Mouse (Mus musculus) adrenal gland, postnatal 14 days (tissue): Measurements from ENCODE around the gene Casp8. TPM values are rescaled to one million over a fixed set of nuclear protein-coding genes. Genes with fewer than 3 reads are reported as not detected.
A peak's percentile ranks its signal among the peaks of the same experiment; 100 is the strongest.
"Not testable (repeated sequence)": the region's sequence is repeated elsewhere in the genome, so short reads cannot be mapped to it uniquely, and the experiment has no call there.

Experiments used
- DNase-seq: peaks from one replicate; pipeline ENCODE4 v3.0.0; 2021; ENCODE audit warnings: mixed read lengths
- total RNA-seq: library from RNA; stranded (reverse); gene quantifications from 2 replicates; pipeline ENCODE4 v1.2.3, GENCODE M21; 2021

Gene Casp8
- total RNA-seq, 1 experiment from 2014 or later = 20.2 TPM

- not testable (repeated sequence) for DNase-seq
These were observed 5.5 kb downstream of the Casp8 start for GRCm38 (mm10) chr1:58800644-58801043.

- no peak for DNase-seq
These were observed 6.5 kb downstream of the Casp8 start for GRCm38 (mm10) chr1:58801558-58802285.

DNA sequence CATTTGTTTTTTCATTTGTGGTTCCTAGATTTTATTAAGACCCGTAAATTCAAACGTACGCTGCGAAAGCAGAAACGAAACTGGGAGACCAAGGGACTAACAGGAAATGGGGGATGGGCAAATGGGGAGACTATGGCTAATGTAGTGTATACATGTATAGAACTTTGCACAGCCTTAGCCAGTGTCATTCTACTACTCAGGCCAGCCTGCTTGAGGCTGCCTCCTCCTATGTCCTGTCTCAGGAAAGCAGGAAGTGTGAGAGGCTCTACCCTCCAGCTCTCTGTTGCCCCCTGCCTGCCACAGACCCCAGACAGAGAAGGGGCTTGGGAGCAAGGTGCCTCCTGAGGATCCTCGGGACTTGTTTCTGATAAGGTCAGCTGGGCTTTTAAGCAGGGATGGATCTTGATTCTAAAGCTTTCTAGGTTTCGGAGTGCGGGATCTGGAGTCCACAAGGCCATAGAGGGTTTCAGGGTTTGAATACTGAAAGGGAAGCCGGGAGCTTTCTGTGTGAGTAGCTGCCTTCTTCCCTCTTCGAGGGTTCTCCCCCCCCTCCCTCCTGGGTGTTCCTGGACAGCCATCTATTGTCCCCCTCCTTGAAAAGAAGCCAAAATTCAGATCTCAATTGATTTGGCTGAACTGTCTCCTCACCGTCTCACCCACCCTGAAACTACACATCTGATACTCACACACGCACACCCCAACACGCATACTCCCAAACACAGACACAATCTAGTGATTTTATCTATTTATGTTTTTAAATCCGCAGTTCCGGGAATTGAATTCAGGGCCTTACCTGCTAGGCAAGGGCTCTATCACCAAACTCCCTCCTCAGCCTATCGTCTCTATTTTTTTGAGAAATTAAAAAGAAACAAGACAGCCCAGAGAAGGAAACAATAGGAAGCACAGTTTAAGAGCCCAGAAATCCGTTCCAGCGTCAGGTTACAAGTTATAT, 7.4 kb downstream of the Casp8 start:
- DNase-seq = peak; percentile 61

GRCm38 (mm10) chr1:58803531-58803930, 8.4 kb downstream of the Casp8 start:
- DNase-seq = no peak

GRCm38 (mm10) chr1:58806651-58807050, 11.5 kb downstream of the Casp8 start:
- no peak for DNase-seq

DNA sequence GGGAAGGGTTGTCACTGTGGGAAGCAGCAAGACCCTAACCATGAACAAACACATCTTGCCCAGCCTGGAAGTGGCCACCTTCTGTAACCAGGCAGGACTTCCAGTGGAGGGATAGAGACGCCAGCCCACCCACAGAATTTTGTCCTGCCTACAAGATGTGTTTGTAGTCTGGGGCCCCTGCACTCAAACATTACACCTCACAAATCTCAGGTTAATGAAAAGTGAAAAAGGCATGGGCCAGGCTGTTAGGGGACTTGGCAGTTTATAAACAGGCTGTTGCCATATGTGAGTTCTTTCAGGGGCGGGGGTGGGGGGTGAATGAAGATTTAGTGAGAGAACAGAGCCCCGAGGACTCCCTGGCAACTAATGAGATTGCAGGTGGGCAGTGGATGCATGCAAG, 31.1 kb downstream of the Casp8 start:
- no peak for DNase-seq

DNA sequence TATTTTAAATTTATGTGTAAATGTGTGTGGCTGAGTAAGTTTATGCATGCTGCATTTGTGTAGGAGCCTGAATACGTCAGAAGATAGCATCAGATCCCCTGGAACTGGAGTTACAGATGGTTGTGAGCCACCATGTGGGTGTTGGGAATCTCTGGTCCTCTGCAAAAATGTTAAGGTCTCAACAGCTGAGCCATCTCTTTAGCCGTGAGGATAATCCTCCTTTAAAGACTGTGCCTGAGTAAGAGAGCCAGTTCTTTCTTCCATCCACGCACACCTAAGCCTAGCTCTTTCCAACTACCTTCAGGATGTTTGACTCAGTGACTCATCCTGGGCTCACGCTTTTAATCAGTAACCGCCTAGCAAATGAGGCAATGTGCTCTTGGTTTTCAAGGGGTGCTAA, 35.6 kb downstream of the Casp8 start:
- DNase-seq = no peak

DNA sequence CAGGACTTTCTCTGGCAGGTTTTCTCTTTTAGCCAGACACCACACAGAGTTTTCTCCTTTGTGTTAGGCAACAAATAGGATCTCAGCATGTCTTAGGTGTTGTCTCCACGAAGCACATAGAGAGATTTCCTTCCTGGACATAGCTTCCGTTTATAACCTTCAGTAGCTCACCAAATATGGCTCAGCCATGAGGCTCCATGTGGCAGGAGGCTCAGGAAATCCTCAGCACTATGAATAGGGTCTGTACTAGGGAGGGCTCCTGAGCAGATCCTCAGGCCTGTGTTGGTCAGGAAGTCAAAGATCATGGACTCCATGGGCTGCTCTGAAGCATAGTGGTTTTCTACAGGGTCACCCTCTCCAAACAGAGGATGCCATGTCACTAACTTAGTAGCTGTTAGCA, 37.0 kb downstream of the Casp8 start:
- no peak for DNase-seq

GRCm38 (mm10) chr1:58856811-58857210, 61.6 kb downstream of the Casp8 start:
- peak; percentile 29 for DNase-seq

DNA sequence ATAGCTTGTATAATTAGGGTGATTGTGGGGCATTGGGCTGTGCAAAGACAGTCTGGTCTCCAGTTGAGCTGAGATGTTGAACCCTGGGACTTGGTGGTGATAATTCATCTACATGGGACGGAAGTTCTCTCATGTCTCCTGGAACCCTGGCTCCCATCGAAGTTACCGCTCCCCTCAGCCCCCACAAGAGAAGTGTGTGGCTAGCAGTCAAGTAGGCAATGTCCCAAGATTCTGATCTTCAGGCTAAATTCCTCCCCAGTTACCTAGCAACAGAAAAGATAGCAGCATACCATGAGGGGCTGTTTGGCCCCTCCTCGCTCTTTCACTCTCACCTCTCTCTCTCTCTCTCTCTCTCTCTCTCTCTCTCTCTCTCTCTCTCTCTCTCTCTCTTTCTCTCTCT, 64.0 kb downstream of the Casp8 start:
- DNase-seq = not testable (repeated sequence)

DNA sequence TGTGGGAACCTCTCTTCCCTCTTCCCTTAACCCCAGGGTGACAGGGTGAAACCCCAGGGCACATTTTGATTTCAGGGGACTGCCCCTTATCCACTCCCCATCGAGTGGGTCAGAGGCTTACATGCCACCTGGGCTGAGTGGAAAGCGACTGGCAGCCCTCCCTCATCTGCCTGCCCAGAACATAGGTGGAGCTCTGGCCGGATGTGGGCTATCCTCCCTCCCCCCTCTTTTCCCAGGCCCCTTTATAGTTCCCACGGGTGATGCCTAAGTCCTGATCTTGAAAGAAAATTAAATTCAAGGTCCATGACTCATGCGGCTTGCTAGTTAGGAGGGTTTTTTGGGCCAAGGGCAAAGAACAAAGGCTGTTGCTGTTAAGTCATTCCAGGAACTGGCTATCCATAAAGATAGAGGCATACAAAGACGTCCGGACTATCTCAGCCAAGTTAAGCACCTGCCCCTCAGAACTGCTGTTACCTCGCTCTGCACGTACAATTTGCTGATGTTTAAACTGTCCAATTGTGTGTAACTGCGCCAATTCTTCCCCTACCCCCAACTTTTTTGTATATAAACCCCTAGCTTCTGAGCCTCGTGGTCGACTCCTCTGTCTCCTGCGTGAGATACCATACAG, 64.7 kb downstream of the Casp8 start:
- peak; percentile 77 for DNase-seq

- DNase-seq = not testable (repeated sequence)
These were observed 65.4 kb downstream of the Casp8 start for GRCm38 (mm10) chr1:58860586-58860985.

DNA sequence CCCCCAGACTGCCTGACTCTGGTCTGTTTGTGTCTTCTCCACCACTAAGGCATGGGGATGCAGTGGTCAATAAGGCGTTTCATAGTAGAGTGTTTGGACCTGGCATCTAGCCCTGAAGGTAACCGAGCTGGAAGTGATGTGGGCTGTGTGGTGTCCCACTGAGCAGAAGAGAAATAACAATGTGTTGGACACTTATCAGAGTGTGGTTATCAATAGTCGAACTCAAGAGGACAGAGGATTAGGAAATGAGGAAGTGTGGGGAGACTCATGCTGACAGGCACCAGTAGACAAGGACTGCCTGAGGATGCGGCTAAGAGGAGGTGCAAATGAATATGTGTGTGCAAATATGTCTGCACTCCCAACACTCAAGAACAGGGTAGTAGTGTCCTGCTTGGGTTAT, 81.3 kb downstream of the Casp8 start:
- DNase-seq = not testable (repeated sequence)

GRCm38 (mm10) chr1:58879291-58879690, 84.1 kb downstream of the Casp8 start:
- not testable (repeated sequence) for DNase-seq

DNA sequence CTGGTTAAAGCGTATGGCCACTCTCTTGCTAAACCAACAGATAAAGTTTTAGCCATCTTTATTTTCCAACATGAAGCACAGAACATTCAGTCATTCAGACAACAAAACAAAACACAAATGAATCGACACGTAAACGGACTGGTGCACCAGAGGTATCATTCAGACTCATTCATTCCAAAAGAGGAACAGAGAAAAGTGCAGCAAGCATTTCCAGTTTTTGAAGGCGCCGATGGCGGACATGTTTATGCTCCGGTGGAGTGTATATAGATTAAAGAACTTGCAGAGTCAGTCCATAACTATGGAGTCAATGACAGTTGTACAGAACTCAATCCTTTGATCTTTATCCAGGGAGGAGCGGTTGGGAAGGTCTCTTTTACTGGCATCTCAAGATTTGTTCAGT, 88.1 kb downstream of the Casp8 start:
- DNase-seq = not testable (repeated sequence)

- no peak for DNase-seq
These were observed 90.5 kb downstream of the Casp8 start for GRCm38 (mm10) chr1:58885646-58886045.

GRCm38 (mm10) chr1:58889826-58890546, 94.8 kb downstream of the Casp8 start:
- no peak for DNase-seq

DNA sequence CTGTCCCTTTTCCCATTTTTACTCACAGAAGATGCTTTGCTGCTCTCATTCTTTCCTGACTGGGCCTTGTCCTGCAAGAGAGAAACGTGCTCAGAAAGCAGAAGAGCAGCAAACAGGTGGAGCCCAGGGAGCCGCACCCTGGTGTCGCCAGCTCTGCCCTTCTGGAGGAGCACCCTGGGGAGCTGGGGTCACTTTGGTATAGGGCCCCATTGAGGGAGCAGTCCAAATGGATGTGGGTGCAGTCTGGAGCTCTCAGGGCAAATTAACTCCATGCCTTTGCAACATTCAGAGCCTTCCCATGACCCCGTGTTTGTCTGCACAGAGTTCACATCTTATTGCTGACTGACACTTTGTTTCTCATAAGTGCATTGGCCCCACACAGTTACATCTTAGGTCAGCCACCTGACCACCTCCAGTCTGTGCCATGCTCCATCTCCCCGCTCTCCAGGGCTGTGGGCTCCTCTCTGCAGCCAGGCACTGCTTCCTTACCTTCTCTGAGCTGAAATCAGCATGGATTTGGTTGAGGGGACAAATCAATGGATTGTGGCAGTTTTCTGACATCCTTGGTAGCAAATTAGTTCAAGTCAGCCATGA, 95.6 kb downstream of the Casp8 start:
- DNase-seq = not testable (repeated sequence)

DNA sequence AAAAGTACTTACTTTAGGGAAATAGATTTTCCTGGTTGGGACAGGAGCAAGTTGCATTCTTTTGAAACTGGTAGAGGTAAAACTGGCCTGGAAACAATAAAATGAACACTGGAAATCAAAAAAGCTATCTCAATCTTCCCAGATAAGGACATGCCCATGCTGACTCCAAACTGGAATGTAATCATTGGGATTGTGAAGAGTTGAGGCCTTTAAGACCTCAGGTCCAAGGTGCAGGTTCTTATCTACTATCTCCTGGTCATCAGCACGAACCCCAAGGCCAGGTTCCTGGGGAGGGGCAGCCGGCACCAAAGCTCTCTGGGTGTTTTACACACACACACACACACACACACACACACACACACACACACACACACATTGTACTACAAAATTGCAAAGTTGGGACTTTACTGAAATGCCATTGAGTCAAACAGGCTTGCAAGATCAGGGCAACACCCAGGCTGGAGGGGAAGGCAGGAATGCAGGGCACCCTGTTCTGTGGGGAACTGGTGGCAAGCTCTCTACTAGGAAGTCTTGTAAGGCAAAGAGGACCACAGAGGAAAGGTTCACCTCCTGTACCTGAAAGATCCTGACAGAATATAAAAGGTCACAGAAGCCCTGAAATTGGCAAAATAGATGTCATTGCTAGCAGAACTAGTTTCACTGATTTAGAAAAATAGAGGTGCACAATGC, 96.5 kb downstream of the Casp8 start:
- DNase-seq = not testable (repeated sequence)

DNA sequence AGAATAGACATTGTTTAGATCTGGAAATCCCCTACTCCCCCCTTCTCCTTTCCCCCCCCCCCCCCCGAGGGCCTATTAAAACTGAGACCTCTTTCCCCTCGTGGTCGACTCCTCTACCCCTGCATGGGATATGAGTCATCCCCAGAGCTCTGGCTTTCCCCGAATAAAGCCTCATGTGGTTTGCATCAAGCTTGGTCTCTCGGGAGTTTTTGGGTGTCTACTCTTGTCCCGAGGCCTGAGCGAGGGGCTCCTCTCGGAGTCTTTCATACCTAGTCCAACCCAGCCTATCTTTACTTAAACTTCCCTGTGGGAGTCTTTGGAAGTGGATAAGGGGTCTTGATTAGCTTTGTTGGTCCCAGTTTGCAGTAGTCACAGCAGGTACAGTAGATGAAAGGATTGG, 97.2 kb downstream of the Casp8 start:
- DNase-seq = not testable (repeated sequence)
